Mouse (Mus musculus) naive thymus-derived CD4-positive, alpha-beta T cell, adult 5 months (primary cell): Measurements from ENCODE around the gene Abcg3. TPM values are rescaled to one million over a fixed set of nuclear protein-coding genes. Genes with fewer than 3 reads are reported as not detected.

Experiments used
- polyA plus RNA-seq: library from polyadenylated mRNA; unstranded; fragments of 100-300 nt; shearing (Covaris generic); gene quantifications from one replicate; pipeline ENCODE4 v1.2.1, GENCODE M21; 2017

The Abcg3 gene
- polyA plus RNA-seq: 15.6 TPM

GRCm38 (mm10) chr5:104982535-104982934 is at the start of gene Abcg3:
Abcg3 (minus strand) TSS chr5:104982718.

Other genes starting within 250 kb of the Abcg3 start
- 10.8 TPM for gene Zfp951, start 122.6 kb downstream of the Abcg3 start, polyA plus RNA-seq
- 95.6 TPM for gene Gbp9, start 156.8 kb upstream of the Abcg3 start, polyA plus RNA-seq
- gene Gbp8, start 156.8 kb upstream of the Abcg3 start, polyA plus RNA-seq: 63.0 TPM
- gene Gbp4, start 156.9 kb upstream of the Abcg3 start, polyA plus RNA-seq: 189 TPM